Mouse (Mus musculus): ENCODE measurements around the gene Gpank1.
"Not testable (repeated sequence)": the region's sequence is repeated elsewhere in the genome, so short reads cannot be mapped to it uniquely, and the experiment has no call there.

The Gpank1 gene

DNA sequence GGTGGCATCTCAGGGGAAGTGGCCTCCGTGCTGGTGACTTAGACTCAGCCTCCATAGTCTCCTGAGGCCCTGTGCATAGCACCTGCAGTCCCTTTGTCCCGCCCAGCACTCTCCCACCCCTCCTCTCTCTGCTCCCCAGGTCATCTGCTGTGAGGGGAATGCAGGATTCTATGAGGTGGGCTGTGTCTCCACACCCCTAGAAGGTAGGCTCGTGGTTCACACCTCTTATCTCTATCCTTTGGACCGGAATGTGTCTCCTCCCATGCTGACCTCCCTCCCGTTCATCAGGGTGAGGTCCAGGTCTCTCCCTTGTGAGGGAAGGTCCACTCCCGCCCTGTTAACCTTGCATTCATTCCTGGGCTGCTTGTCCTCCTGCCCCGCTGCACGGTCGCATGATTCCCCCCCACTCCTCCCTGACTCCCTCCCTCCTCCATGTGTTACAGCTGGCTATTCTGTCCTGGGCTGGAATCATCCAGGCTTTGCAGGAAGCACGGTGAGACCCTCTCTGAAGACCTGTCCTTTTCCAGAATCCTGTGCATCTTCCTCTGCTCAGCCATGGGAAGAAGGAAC, 21.0 kb upstream of the Gpank1 start:
- no peak for DNase-seq (ENCODE audit: low spot score)

DNA sequence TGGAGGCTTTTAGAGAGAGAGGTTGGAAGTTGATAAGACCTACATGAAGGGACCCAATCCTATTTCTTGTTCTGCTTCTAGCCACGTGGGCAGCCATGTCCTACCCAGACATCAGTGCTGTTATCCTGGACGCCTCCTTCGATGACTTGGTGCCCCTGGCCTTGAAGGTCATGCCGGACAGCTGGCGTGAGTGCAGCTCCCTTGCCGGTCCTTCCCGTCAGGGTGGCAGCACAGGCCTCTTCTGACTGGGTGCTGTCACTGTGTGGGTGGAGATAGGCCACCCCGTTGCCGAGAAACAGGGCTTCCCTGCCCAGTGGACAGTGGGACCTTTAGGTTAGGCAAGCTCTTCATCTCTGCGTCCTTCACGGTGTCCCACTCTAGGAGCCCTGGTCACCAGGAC, 20.1 kb upstream of the Gpank1 start:
- no peak for DNase-seq (ENCODE audit: low spot score)

DNA sequence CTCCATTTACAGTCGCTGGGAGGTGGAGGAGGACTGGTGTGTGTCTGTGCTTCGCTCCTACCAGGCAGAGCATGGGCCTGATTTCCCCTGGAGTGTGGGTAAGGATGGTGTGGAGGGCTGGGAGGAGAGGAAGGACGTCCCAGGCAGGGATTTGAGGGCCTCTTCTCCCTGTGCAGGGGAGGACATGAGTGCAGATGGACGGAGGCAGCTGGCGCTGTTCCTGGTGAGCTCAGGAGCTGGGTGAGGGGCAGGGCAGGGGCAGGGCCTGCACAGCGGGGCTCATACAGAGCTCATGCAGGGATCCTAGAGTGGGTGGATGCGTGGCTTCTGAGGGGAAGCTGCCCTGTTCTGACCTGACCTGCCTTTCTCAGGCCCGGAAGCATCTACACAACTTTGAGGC, 19.0 kb upstream of the Gpank1 start:
- DNase-seq (ENCODE audit: low spot score): no peak

DNA sequence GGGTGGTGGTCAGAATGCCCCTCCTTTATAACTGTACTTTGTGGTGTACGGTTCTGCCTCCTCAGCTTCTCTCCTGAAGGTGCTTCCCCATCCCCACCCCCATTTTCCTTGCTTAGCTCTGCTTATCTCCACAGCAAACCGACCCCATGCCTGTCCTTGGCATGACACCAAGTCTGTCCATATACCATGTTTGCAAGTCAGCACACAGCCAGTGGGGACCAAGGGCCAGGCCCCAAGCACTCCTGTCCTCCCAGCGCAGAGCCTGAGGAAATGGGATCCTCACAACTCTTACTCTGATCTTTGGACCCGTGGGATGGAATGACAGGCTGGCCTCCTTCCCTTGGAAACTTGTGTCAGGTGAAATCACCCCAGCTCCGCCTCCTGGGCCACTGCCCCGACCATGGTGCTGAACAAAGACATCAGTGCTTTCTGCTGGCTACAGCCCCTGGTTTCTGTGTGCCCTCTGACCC, 18.0 kb upstream of the Gpank1 start:
- DNase-seq (ENCODE audit: low spot score): no peak

DNA sequence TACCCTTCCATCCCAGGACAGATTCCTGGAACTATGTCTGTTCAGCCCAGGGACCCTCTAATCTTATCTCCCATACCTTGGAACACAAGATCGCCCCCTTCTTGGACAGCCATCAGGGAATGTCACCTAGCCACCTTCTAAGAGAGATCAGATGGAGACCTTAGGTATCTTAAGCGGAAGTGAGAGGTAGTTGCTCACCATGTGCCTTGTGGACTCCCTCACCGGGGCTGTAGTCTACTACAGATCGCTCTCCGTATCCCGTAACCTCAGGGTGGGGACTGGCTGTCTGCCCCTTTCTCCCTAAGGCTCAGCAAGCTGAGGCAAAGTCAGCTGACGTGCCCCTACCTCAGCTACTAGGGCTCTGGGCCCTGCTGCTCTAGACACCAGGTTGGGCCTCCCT, 17.2 kb upstream of the Gpank1 start:
- DNase-seq (ENCODE audit: low spot score): no peak

DNA sequence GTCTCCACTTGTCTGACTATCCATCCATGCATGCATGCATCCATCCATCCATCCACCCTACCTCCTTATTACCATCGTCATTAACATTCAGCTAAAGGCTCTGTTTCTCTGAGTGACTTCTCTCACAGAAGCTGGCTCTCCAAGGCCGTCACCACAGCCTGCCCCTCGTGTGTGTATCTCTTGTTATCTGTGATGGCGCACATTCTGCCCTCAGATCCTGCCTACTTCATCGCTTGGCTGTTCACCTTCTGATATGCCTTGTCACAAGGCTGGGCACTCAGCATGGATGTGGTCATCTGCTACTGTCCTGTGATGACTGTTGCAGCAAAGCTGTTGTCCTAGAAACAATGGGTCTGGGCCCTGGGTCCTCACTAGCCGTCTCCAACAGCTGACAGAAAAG, 16.5 kb upstream of the Gpank1 start:
- DNase-seq (ENCODE audit: low spot score): no peak

DNA sequence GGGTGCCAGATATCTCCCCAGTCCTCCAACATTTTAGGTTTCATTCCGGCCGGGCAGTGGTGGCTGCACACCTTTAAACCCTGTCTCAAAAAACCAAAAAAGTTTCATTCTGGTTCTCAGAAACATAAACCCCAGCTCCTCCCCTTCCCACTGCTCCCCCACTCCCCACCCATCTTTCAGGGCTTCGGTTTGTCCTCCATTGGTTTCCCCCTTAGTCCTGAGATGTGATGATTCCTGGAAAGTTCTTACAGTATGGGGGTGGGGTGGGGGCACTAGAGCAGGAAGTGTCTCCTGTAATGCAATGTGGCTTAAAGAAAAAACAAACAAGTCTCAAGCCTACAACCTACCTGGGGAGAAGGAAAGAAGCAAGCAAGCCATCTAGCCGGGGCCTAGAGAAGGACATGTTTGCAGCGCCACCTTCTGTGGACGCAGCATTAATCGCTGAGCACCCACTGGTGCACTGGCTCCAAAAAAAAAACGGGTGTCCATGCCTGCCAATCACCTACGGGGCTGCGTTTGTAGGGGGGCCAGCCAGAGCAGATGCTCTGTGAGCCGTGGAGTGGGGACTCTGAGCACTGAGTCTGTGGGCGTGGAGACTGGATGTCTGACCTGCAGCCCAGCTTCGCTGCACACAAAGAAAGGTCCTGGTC, 15.4 kb upstream of the Gpank1 start:
- no peak for DNase-seq (ENCODE audit: low spot score)

DNA sequence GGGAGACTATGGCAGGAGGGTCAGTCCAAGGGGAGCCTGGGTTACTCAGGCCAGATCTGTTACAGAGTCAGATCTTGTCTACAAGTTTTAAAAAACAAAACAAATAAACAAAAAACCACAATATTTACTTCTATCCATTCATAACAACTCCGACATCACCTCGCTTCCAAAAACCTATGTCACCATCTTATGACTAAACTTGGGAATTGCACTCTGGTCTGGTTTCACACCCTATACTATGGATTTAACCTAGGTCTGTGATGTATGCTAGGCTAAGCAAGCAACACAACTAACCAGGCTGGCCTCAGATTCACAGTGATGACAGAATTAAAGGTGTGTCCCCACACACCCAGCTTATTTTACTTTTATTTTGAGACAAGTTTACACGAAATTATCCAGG, 14.7 kb upstream of the Gpank1 start:
- DNase-seq (ENCODE audit: low spot score): no peak

DNA sequence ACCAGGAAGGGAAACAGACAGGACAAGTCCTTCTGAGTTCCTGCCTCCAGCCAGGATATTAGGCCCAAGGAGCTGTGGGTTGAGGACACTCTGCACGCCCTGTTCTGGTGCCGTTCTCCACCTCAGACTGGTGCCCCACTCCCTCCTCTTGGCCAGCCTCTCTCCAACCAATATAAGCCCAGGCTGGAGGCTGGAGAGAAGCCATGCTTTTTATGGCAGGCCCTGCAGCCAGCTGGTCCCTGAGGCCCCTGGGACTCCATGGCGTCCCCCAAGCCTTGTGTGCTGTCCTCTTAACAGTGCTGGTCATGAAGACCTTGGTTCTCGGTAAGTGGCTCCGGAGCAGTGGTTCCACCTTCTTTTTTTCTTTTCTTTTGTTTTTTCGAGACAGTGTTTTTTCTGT, 13.2 kb upstream of the Gpank1 start, which contains the start of gene Ly6g5c:
Ly6g5c (plus strand) TSS at position 183 of the 400 bp plus-strand sequence.
- no peak for DNase-seq (ENCODE audit: low spot score)

DNA sequence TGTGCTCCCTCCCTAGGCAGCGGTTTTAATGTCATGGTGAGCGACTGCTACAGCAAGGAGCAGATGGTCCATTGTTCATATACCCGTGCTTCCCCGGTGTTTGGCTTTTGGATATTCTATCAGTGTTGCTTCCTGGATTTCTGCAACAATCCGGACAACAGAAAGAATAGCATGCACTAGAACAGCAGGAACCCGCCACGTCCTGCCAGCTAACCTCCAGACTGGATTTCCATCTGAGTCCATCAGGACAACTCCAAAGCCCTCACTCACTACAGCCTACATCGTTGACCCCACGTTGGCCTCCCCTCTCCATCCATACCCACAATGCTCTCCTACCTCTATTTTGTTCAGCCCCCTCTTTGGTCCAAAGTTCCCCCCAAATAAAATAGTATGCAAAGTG, 9.5 kb upstream of the Gpank1 start:
- no peak for DNase-seq (ENCODE audit: low spot score)

DNA sequence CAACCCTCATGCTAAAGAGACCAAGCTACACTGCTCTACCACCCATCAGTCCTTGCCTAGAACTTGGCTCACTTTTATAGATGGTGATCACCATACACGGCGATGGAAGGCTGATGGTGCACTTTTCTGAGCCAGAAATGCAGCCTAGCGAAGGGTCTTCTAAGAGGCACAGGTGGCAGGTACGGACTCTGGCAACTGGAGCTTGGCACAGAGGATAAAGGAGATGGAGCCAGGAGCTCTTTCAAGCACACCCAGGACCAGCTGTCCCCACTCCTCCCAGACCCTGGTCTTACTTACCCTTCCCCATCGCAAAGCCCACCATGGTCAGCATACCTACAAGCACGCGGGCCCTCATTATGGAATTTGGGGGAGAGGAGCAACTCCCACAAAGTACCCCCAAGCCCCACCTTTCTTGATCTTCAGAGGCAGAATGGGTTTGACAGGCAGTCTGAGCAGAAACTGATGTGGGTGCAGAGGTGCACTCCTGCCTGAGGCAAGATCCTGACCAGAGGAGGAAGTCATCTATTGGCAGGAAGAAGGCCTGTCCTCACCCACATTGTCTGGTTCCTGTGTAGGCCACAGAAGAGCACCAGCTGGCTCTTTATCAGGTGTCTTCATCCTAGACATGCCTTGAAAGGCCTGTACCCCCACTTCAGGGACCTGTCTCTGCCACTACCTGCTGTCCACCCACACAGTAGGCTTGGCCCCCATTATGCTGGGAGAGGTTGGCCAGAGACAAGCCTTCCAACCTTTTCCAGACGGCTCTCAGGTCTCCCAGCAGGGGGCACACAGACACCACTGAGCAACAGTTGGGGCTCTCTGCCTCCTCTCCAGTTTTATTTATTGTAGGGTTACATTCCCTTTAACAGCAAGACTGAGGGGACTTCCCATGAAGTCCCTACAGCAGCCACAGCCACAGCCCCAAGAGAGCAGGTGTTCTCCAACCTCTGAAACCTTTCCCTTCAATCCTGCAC, 5.9 kb upstream of the Gpank1 start, which contains the start of gene Ly6g5b:
Ly6g5b (minus strand) TSS at position 383 of the 974 bp plus-strand sequence.
- DNase-seq (ENCODE audit: low spot score): no peak

DNA sequence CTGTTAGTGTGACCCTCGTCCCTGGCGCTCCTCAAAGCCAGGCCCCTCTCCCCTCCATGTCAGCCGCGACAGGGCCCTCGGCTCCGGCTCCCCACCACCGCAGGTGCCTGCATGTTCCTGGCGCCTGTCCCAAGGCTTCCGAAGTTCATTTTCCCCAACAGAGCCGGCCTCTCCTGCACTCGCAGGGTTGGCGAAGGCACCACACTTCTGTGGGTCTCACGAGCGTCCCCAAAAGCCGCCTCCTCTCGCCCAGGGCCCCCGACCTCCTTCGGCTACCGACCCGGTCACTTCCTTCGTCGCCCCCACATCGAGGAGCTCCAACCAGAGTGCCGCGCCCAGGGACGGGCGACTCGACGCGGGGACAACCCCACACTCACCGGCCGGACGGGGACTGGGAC, 511 bp upstream of the Gpank1 start:
- no peak for DNase-seq (ENCODE audit: low spot score)

DNA sequence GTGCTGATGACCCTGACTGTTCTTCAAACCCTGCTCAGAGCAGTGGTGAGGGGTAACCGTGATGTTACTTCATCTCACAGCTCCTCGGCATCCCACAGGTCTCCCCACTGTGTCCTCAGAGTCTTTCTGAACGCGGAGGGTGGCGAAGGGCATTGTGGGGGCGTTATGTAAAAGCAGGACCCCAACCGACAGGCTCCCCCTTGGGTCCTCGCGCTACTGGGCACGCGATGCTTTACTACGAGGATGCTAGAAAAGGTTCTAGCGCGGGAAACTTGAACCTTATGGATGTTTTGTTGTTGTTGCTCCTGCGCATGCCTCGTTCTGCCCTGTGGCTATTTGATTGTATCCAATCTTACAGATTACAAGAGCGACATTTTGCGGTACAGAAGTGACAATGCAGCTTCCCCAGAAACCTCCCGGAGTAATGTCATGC, 632 bp downstream of the Gpank1 start, which contains the start of gene Csnk2b:
Csnk2b (minus strand) TSS at position 183 of the 433 bp plus-strand sequence.
- peak; percentile 69 for DNase-seq (ENCODE audit: low spot score)

DNA sequence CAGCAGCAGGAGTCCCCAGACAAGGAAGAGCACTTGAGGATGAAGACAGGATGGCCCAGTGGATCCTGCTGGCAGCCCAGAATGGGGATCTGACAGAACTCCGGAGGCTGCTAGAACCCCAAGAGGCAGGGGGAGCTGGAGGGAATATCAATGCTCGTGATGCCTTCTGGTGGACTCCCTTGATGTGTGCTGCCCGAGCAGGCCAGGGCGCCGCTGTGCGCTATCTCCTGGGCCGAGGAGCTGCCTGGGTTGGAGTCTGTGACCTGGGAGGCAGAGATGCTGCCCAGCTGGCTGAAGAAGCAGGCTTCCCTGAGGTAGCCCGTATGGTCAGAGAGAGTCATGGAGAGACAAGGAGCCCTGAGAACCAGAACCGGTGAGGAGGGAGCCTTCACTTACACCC, 2.0 kb downstream of the Gpank1 start:
- not testable (repeated sequence) for DNase-seq (ENCODE audit: low spot score)

DNA sequence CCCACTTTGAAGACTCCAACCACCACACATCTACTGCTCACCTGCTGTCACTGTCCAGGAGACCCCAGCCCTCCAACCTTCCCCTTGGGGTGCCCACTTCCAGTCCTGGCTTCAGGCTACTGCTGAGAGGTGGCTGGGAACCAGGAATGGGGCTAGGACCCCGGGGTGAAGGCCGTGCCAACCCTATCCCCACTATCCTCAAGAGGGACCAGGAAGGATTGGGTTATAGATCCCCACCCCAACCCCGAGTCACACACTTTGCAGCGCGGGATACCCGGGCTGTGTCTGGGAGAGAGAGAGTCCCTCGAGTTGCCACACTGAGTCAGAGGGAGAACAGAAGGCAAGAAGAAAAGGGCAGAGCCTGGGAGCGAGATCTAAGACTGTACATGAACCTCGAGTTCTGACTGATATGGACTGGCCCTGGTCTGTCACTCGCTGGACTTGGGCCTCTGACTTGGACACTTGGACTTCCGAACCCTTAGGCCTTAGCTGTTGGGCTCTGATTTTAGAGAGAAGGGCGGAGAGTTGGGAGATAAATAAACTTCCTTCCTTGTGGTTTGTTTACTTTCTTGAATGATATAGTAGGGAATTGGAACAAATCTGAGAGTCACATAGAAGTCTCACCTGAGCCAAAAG, 3.1 kb downstream of the Gpank1 start:
- not testable (repeated sequence) for DNase-seq (ENCODE audit: low spot score)

DNA sequence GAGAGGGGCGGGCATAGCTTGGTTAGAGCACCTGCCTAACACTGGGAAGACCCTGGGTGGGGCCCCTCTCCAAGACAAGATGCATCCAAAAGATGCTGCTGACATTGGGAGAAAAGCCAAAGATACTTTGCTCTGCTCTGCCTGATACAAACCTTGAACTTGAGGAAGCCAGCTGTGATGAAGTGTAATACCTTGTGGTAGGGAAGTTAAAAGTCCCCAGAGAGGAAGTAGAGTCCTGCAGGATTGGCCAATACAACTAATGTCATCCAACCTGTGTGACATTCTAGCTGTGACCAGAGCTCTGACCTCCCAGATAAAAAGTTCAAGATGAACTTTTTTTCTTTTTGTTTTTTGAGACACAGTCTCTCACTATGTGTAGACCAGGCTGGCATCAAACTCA, 3.8 kb downstream of the Gpank1 start:
- no peak for DNase-seq (ENCODE audit: low spot score)

DNA sequence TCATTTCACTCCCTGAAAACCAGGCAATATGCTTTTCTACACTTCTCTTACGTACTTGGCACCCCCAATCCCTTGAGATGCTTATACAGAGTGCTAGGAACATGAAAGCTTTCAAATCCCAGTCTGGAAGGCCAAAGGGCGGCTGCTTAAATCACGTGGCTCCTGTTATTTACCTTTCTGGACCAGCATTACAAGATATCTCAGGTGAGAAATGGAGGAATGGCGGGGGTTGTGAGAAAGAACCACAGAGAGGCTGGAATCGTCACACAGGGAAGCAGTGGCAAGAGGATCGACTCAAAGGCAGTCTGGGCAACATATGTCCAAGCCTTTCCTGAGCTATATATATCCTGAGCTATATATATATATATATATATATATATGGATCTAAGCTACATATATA, 4.3 kb downstream of the Gpank1 start:
- no peak for DNase-seq (ENCODE audit: low spot score)

DNA sequence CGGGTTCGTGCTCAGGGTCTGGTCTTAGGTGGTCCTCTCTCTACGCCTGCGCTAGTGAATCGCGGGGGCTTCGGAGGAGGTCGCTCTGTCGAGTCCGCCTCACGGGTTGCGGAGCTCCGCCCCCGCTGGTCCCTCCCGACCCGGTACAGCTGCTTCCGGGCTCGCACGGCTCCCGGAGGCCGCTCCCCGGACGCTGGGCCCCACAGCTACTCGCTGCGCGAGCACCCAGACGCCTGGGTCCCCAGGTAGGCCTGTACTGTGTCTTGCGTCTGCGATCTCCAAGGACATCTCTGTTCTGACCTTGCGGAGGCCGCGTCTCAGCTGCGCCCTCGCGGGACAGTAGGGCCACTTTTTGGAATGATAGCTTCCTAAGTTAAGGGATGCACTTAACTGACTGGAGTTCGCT, 5.0 kb downstream of the Gpank1 start, which contains the start of gene D17H6S53E:
D17H6S53E (plus strand) TSS at position 168 of the 406 bp plus-strand sequence.
- no peak for DNase-seq (ENCODE audit: low spot score)

DNA sequence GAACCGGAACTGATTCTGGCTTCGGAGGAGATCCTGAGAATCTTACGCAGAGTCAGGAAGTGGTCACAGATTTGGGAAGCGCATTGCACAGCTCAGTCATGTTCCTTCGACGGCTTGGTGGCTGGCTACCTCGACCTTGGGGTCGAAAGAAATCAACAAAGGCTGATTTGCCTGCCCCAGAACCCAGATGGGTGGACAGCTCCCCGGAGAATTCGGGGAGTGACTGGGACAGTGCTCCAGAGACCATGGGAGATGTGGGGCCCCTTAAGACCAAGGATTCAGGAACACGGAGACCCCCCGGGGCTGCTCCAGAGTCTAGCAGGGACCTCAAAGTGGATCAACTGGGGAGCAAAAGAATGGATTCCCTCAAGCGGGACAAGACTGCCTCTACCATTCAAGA, 5.8 kb downstream of the Gpank1 start:
- DNase-seq (ENCODE audit: low spot score): no peak

DNA sequence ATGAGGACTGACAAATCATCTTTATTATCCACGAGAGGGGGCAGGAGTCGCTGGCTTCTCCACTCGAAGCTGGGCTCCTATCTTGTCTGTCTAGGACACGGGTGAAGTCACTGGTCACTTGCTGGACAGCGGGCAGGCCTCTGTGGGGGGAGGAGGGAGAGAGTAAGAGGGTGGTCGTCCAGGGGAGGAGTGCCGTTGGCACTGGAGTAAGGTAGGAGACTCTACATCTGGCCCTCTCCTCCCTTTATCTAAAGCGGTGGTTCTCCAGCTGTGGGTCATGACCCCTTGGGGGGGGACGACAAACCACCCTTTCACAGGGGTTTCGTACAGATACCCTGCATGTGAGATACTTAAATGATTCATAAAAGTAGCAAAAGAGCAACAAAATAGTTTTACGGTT, 7.7 kb downstream of the Gpank1 start:
- DNase-seq (ENCODE audit: low spot score): no peak

DNA sequence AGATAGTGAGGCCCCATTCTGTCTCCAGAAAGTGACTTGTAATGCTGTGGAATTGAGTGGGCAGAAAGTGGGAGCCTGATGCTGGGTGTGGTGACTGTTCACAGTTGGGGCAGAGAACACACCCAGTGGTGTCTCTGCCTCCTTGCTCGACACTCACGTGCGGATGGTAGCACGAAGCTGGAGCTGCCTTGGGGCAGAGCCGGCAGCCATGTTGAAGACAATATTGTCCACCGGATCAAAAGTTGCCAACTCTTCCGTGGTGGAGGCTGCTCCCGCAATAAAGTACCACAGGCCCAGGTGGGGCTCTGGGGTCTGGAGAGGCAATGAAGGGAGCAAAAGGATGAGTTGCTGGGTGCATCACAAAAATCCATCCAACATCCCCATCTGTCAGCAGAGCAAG, 9.8 kb downstream of the Gpank1 start:
- no peak for DNase-seq (ENCODE audit: low spot score)

Measured in left cerebral cortex, adult 11 months (tissue).